Mouse (Mus musculus) kidney, postnatal 0 days (tissue): ENCODE measurements at regions not wholly inside any gene's neighbourhood (a gene's known extent, or its start where the extent isn't known, plus 50 kb on each side); places are given as distances from the start of the nearest gene placed in this dataset.

Source experiments
- ATAC-seq: fragments of 200-750 bp; cut with Nextera tagmentation; replicated peaks from 2 replicates; pipeline ENCODE4 v1.8.0; 2017; ENCODE audit warnings: low read depth, moderate number of reproducible peaks, moderate TSS enrichment, moderate library complexity; ENCODE audit not compliant: low FRiP score
- DNase-seq: peaks from one replicate; pipeline ENCODE4 v3.0.0-alpha.2; 2016; ENCODE audit warnings: low spot score
- H3K27ac ChIP-seq: fragments of 300-500 bp; sonication (generic); 2 replicates; pipeline ENCODE4 v1.5.1; 2014; ENCODE audit warnings: mild to moderate bottlenecking
- H3K27me3 ChIP-seq: fragments of 300-500 bp; sonication (generic); 2 replicates; pipeline ENCODE4 v1.6.1; 2014; ENCODE audit warnings: low read length, mixed read lengths; ENCODE audit not compliant: insufficient read depth
- H3K36me3 ChIP-seq: fragments of 300-500 bp; sonication (generic); 2 replicates; pipeline ENCODE4 v1.6.1; 2014; ENCODE audit warnings: low read length, mixed read lengths; ENCODE audit not compliant: insufficient read depth
- H3K4me1 ChIP-seq: fragments of 300-500 bp; sonication (generic); replicated peaks from 2 replicates; pipeline ENCODE4 v1.6.1; 2014; ENCODE audit warnings: antibody characterized with exemption, low read length, mixed read lengths; ENCODE audit not compliant: insufficient read depth
- H3K4me2 ChIP-seq: fragments of 300-500 bp; sonication (generic); 2 replicates; pipeline ENCODE4 v1.6.1; 2014; ENCODE audit warnings: mild to moderate bottlenecking, low read length, moderate library complexity, mixed read lengths
- H3K4me3 ChIP-seq: fragments of 300-500 bp; sonication (generic); replicated peaks from 2 replicates; pipeline ENCODE4 v1.5.1; 2014; ENCODE audit warnings: low read depth, low read length
- H3K9ac ChIP-seq: fragments of 300-500 bp; sonication (generic); 2 replicates; pipeline ENCODE4 v1.6.1; 2014; ENCODE audit warnings: low read depth, low read length
- H3K9me3 ChIP-seq: fragments of 300-500 bp; sonication (generic); replicated peaks from 2 replicates; pipeline ENCODE4 v1.6.1; 2016; ENCODE audit warnings: low read length, inconsistent platforms, mixed read lengths
- CTCF ChIP-seq: IDR thresholded peaks from 2 replicates; pipeline ENCODE4 v1.5.1; 2016; ENCODE audit warnings: antibody characterized with exemption, low read depth, mild to moderate bottlenecking, moderate library complexity
- WGBS: fragments of 180-500 bp; shearing (Covaris S2); extraction: QIAGEN DNeasy Blood & Tissue Kit; methylation state at CpG from one replicate; pipeline ENCODE4 v1.1.7; 2014; 5-methylcytosine and 5-hydroxymethylcytosine counted together

DNA sequence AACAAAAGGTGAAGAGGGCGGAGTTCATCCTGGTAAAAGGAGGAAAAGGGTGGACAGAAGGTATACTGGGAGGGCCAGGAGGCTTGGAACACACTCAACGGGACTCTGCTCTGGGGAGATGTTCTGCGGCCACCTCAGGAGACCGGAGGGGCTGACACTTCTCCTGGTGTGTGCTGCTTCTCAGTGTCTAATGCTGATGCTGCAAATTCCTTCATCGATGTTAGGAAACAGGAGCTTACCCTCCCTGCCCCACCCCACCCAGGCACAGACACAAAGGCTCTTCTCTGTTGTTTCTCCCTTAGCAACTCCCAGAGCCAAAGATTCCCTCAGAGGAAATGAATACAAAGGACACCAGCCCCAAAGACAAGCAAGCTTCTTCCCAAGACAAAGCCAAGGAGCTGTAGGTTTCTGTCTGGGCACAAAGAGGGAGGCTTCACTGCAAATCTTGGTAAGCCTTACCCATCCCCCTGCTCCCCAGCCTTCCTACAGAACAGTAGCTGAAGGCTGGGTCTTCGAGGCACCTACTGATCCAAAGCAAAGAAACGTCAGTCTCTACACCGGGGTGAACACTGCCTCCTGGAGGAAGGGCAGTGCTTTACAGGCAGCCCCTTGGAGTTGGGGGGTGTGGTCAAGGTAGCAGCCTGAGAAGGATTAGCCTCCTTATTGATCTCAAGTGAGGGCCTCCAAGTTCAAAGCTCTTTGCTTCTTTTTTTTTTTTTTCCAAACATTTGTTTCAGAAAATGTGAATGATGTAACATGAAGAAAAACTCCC is 128.2 kb downstream of the Hs3st3b1 start:
- peak; percentile 35; the same call in 1 of the 2 replicates for TF ChIP-seq CTCF
- Histone ChIP-seq H3K27me3 (no peaks in the 10 kb centered on the region), H3K4me3 (no peak overlapping the region), H3K4me2 (no peak overlapping the region), H3K27ac (no peak overlapping the region), H3K9ac (no peak overlapping the region), H3K4me1 (no peaks in the 10 kb centered on the region), H3K9me3 (peaks cover 4% of the 10 kb centered on the region; the same call in 1 of the 2 replicates), H3K36me3 (no peaks in the 10 kb centered on the region)
- ATAC-seq, result no peak
- WGBS, result 65% methylated on average over 8 of the region's 8 CpGs
- DNase-seq, result no peak

DNA sequence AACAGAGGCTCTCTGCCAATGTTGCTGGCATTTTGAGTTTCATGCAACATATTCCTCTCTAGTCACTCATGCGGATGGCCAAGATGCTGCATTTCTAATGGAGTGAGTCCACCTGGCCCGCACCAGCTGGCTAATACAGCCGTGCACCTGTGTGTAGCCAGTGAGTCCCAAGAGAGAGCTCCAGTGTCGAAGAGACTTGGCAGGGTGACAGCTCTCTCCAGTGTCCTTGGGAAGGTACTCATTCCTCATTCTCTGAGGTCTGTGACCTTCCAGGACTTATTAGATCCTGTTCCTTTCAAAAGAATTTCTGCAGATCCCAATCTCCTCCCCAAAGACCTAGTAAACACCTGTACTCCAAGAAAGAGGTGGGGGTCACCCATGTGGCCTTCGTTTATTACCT is 109.9 kb downstream of the Hs3st3b1 start:
- no peak overlapping the region for H3K27ac ChIP-seq
- ATAC-seq (no peak), DNase-seq (no peak)
- no peaks in the 10 kb centered on the region for H3K27me3 ChIP-seq
- H3K4me2 ChIP-seq, result no peak overlapping the region
- no peak overlapping the region for H3K9ac ChIP-seq
- H3K4me1 ChIP-seq, result no peaks in the 10 kb centered on the region
- no peak overlapping the region for H3K4me3 ChIP-seq
- 68% methylated on average over 5 of the region's 5 CpGs for WGBS
- no peaks in the 10 kb centered on the region for H3K36me3 ChIP-seq
- no peaks in the 10 kb centered on the region for H3K9me3 ChIP-seq
- TF ChIP-seq CTCF, result no peak

DNA sequence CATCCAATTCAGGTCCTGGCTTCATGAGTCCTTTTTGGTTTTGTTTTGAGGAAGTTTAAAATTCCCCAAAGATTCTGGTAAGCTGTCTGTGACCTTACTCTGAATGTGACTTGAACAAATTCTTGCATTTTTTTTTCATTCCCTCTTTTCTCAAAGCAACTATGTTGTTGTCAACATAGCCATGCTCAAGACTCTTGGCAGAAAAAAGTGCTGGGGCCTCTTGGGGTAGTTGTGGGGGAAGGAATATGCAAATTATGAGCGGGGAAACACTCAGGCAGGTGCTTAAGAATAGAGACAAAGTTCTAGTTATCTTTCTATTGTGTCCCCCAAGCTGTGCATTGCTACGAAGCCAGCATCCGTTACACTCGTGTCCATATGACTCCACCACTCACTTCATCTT is 99.2 kb downstream of the Hs3st3b1 start:
- H3K9me3 ChIP-seq, result no peaks in the 10 kb centered on the region
- no peak for TF ChIP-seq CTCF
- no peak overlapping the region for H3K27ac ChIP-seq
- H3K27me3 ChIP-seq, result no peaks in the 10 kb centered on the region
- no peaks in the 10 kb centered on the region for H3K36me3 ChIP-seq
- H3K9ac ChIP-seq, result no peak overlapping the region
- ATAC-seq (no peak), DNase-seq (no peak)
- H3K4me3 ChIP-seq, result no peak overlapping the region
- no peak overlapping the region for H3K4me2 ChIP-seq
- WGBS, result 86% methylated on average over 4 of the region's 4 CpGs
- H3K4me1 ChIP-seq, result no peaks in the 10 kb centered on the region

DNA sequence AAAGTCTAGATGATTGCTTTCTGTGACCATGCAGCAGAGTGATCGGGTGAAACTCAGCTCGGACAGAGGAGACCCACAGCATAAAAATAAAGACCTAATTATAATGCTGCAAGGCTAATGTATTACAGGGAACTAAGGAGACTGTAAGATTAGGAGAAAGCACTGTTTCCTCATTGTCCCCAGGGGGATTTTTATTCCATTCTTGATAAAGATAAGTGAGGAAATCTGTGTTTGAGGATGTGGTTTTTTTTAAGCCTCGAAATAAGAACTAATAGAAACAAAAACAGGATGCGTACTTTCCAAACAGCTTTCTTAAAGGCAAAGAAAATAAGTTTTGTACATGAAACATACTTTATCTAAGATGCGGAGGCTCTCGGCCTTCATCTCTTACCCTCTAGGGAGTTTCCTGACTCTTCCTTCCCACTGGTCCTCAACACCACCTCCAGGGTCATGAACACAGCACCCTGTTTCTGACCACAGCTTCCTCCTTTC is 94.8 kb downstream of the Hs3st3b1 start:
- DNase-seq (peak; percentile 63), ATAC-seq (no peak)
- no peaks in the 10 kb centered on the region for H3K27me3 ChIP-seq
- H3K4me3 ChIP-seq, result no peak overlapping the region
- no peak overlapping the region for H3K9ac ChIP-seq
- no peak for TF ChIP-seq CTCF
- no peaks in the 10 kb centered on the region for H3K9me3 ChIP-seq
- 56% methylated on average over 6 of the region's 6 CpGs for WGBS
- H3K36me3 ChIP-seq, result no peaks in the 10 kb centered on the region
- H3K4me2 ChIP-seq, result no peak overlapping the region
- no peak overlapping the region for H3K27ac ChIP-seq
- no peaks in the 10 kb centered on the region for H3K4me1 ChIP-seq

DNA sequence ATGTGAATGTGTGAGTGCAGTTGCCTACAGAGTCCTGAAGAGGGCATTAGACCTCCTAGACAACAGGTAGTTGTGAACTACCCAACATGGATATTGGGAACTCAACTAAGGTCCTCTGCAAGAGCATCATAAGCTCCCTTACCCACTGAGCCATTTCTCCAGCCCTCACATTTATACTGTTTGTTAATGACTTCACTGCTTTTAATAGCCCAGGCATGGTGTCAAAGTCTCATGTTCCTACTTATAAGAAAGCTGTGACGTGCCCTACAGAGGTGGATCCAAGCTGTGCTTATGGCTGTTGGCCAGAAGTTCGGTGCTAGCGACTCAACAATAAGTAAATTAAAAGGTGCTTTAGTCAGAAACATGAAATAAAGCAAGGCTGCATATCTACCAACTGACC is 88.6 kb downstream of the Hs3st3b1 start:
- Histone ChIP-seq H3K4me3 (no peak overlapping the region), H3K27ac (no peak overlapping the region), H3K36me3 (no peaks in the 10 kb centered on the region), H3K27me3 (no peaks in the 10 kb centered on the region), H3K4me2 (no peak overlapping the region), H3K4me1 (no peaks in the 10 kb centered on the region), H3K9ac (no peak overlapping the region), H3K9me3 (no peaks in the 10 kb centered on the region)
- TF ChIP-seq CTCF, result no peak
- no peak for ATAC-seq
- DNase-seq, result no peak
- WGBS, result 62% methylated on average over 3 of the region's 3 CpGs

DNA sequence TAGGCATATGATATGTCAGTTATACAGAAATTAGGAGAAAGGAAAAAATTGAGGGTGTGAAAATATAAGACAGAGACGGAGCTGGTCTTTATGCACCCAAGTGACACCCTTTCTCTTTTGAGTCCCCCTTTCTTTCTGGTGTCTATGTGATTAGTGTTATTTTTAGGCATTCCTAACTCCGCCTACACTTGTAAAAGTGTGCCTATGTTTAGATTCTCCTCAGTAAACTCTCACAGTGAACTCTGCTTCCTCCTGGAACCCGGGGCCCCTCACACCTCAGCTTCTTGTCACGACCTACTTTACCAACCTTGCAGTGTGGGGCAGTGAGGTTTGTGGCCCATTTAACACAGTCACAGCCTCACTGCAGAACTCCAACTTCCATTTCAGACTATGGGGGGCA is 88.0 kb downstream of the Hs3st3b1 start:
- H3K27me3 ChIP-seq, result no peaks in the 10 kb centered on the region
- H3K4me1 ChIP-seq, result no peaks in the 10 kb centered on the region
- H3K27ac ChIP-seq, result no peak overlapping the region
- H3K9me3 ChIP-seq, result no peaks in the 10 kb centered on the region
- H3K36me3 ChIP-seq, result no peaks in the 10 kb centered on the region
- no peak for TF ChIP-seq CTCF
- no peak overlapping the region for H3K4me2 ChIP-seq
- H3K4me3 ChIP-seq, result no peak overlapping the region
- WGBS, result 37% methylated on average over 4 of the region's 4 CpGs
- ATAC-seq, result no peak
- no peak overlapping the region for H3K9ac ChIP-seq
- no peak for DNase-seq

DNA sequence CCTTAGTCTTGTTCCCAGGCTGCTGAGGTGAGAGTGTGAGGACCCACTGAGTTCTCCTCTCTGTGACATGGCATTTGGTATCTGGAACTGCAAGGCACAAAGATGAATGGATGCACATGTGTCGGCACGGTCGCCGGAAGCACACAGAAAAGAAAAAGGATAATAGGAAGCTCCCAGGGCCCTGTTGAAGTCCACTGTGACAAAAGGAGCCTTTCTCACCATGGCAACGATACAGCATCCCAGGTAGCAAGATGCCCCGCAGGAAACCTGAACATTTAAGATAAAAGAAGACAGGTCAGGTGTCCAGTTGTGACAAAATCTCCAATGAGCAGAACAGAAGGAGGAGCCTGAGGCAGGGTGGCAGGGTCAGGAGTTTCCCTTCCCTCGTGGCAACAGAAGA is 87.5 kb downstream of the Hs3st3b1 start:
- H3K9ac ChIP-seq, result no peak overlapping the region
- no peaks in the 10 kb centered on the region for H3K9me3 ChIP-seq
- no peaks in the 10 kb centered on the region for H3K4me1 ChIP-seq
- no peaks in the 10 kb centered on the region for H3K36me3 ChIP-seq
- no peak for DNase-seq
- H3K4me3 ChIP-seq, result no peak overlapping the region
- no peak for TF ChIP-seq CTCF
- H3K27ac ChIP-seq, result no peak overlapping the region
- ATAC-seq, result no peak
- 75% methylated on average over 7 of the region's 7 CpGs for WGBS
- H3K27me3 ChIP-seq, result no peaks in the 10 kb centered on the region
- H3K4me2 ChIP-seq, result no peak overlapping the region
